Mouse (Mus musculus) inflammation-experienced regulatory T-cells, adult 6 months (primary cell): ENCODE results near the gene Pik3r2. TPM values are rescaled to one million over a fixed set of nuclear protein-coding genes. Genes with fewer than 3 reads are reported as not detected.
"Not testable (repeated sequence)": the region's sequence is repeated elsewhere in the genome, so short reads cannot be mapped to it uniquely, and the experiment has no call there.

ENCODE experiments used
- ATAC-seq: one replicate; pipeline ENCODE4 v1.8.0; 2017
- polyA plus RNA-seq, 3 experiments: library from polyadenylated mRNA; unstranded; fragments of 100-300 nt; shearing (Covaris generic); gene quantifications; one replicate each; pipeline ENCODE4 v1.2.1; 2017

Gene Pik3r2
- polyA plus RNA-seq: 1 to 10 TPM; 2.6 to 5.4 (median 5.4) TPM

- ATAC-seq: peak; percentile 85
Observed at GRCm38 (mm10) chr8:70776496-70777444, at the start of gene Pik3r2. Gene Pik3r2 (minus strand): TSS chr8:70776713.

GRCm38 (mm10) chr8:70825816-70826215, 49.3 kb upstream of the Pik3r2 start:
- ATAC-seq: no peak

GRCm38 (mm10) chr8:70823802-70824201, 47.3 kb upstream of the Pik3r2 start:
- ATAC-seq: no peak

DNA sequence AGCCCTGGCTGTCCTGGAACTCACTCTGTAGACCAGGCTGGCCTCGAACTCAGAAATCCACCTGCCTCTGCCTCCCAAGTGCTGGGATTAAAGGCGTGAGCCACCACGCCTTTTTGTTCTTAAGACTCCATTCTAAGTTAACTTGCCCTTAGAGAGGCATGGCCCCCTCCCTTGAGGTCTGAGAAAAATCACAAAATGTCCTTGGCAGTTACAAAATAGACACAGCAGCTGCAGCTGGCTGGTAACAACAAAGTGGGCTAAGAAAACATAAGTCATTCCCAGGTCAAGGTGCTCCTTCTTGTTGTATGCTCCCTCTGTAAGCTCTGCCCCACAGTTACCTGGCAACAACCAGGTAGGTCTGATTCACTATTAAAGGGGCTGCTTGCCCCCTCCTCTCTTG, 46.1 kb upstream of the Pik3r2 start:
- not testable (repeated sequence) for ATAC-seq

- no peak for ATAC-seq
Observed at GRCm38 (mm10) chr8:70821992-70822391, 45.5 kb upstream of the Pik3r2 start.

GRCm38 (mm10) chr8:70821399-70821962, 45.0 kb upstream of the Pik3r2 start:
- peak; percentile 70 for ATAC-seq

DNA sequence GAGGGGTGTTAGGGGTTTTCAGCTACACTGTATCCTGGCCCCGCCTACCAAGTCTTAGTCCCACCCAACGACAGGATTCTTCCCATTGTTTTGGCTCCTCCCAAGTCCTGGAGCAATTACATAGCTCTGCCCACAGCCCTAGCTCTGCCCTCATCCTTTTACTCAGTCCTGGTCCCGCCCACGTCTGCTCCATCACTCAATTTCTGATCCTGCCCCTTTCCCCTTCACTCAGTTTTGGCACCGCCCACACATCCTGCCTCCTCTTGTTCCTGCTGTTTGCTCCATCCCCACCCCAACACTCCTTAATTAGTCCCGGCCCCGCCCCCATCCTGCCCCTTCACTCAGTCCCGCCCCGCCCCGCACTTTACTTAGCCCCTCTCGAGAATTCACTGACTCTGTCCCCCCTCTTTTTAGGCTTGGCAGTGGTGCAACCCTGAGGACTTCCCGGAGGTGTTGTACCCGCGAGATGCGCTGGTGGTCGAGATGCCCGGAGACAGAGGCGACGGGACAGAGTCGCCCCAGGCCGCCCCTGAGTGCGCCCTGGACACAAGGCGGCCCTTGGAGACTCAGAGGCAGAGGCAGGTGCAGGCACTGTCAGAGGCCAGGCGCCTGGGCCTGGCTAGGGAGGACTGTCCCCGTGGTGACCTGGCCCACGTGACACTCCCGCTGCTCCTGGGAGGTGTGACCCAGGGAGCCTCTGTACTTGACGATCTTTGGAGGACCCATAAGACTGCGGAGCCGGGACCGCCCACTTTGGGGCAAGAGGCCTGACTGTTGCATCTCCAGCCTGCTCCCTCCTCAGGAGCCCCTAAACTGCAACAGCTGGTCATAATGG, 43.8 kb upstream of the Pik3r2 start:
- ATAC-seq: no peak

DNA sequence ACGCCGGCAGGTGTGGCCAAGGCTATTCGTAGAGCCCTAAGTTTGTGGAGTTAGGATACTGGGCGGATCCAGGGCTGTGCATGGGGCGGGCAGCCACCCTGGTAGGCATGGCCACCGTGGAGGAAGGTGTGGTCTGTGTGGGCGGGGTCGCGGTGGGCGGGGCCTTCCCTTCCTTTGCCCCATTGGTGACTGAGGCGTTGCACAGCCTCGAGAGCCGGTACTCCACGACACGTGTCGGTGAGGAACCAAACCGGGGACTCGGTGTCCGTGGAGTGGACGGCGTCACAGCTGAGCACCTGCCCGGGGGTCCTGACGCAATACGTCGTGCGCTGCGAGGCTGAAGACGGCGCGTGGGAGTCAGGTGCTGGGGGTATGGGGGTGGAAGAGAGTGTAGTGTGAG, 40.2 kb upstream of the Pik3r2 start:
- no peak for ATAC-seq

GRCm38 (mm10) chr8:70812885-70813284, 36.4 kb upstream of the Pik3r2 start:
- no peak for ATAC-seq

DNA sequence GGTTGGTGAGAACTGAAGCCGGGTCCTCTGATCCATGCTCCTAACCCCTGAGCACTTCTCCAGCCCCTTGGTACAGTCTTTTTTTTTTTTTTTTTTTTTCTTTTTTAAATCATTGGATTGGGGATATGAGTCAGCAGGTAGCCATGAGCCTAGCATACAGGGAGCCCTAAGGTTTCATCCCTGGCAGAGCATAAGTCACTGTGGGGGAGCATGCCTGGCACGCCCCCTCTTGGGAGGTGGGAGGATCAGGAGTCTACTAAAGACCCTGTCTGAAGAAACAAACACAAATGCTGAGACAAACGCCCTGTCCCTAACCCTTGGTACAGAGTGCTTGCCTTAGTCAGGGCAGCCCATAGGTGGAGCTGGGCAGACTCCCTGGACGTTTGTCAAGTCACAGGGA, 35.5 kb upstream of the Pik3r2 start:
- no peak for ATAC-seq

- ATAC-seq: peak; percentile 18
Observed at GRCm38 (mm10) chr8:70810962-70811680, 34.6 kb upstream of the Pik3r2 start.

DNA sequence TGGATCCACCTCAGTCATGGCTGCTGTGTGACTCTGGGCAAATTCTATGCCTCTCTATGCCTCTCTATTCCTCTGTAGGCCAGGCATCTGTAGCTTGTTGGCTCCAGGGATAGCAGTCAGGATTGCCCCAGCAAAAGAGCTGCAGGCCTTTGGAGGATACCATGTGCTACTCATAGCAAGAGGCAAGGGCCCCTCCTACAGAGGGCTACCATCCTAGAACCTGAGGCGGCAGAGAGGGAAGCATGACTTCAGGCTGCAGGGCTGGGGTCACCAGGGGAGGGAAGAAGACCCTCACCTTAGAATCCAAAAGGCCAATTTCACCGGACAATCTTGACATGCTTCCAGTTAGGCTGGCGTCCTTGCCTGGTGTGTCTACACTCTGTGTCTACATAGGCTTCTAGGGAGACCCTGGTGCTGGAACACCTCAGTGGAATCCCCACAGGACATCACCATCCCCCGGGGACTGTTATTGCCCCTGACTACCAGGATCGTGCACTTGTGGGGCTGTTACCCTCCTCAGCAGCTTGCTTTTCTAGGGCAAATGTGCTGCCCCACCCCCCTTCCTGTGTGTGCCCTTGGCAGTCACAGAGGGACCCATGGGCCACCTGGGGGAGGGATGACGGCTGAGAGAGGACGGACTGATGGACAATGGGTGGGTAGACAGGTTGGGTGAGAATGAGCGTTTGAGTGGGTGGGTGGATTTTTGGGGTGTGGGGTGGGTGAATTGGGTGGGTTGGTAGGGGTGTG, 32.6 kb upstream of the Pik3r2 start:
- no peak for ATAC-seq

DNA sequence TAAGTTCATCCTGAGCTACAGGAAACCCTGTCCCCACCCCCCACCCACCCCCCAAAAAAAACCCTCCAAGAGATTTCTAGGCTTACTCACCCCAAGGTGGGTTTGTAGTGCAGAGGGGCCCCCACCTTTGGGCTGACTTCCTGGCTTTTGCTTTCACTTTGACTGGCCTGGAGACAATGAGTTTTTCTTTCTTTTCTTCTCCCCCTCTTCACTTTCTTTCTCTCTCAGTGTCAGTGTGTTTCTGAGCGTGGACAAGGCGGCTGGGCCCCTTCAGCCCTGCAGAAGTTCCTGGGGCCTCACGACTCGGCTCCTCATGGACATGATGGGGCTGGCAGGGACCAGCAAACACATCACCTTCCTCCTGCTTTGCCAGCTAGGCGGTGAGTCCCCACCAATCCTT, 31.7 kb upstream of the Pik3r2 start, which contains the start of gene Il12rb1:
Gene Il12rb1 (plus strand): TSS at position 211 of the 400 bp plus-strand sequence.
- ATAC-seq: peak; percentile 65

DNA sequence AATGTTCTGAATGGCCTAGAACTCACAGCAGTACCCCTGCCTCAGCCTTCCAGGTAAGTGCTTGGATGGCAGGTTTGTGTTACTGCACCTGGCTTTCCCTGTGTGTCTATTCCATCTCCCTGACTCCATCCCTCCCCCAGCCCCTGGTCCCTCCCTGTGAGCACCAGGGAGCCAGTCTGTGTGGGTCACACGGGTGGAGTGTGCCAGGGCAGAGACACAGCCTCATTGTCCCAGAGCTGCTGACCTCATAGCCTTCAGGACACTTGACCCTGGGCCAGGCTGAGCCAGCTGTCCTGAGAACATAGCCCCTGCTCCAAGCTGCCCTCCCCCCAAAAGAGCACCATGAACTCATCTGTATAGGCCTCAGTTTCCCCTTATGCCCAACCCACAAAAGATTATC, 30.8 kb upstream of the Pik3r2 start:
- no peak for ATAC-seq

GRCm38 (mm10) chr8:70806541-70806940, 30.0 kb upstream of the Pik3r2 start:
- peak; percentile 67 for ATAC-seq

DNA sequence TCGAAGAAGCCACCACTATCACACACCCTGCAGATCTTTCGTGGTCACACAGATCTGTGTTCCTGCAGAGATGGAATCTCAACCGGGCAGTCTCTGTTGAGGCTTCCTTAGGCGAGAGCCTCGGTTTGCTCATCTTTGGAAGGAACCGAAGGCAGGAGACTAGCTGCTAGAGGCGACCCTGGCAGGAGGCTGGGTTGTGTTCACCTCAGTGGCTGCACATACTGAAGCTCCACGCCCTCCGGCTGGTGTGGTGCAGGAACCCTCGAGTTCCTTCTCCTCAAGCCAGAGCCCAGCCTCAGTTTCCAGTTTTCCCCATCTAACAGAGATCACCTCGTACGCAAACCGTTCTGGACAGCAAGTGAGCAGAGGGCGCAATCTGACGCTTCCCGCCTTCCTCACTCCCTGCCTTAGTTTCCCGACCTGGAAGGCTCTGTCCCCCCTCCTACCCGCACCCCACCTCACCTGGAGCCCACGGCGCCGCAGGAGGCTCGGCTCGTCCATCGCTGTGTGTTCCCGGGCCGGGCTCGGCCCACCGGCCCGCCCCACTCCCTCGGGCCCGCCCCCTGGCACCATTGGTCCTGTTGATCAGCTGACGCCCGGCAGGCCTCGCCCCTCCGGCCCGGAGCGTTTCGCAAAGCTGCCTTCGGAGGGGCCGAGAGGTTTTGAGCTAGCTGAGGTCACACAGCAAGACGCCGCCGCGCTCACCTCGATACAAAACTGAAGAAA, 28.1 kb upstream of the Pik3r2 start, which contains the start of gene Mast3:
Gene Mast3 (minus strand): TSS at position 574 of the 726 bp plus-strand sequence.
- peak; percentile 44 for ATAC-seq

GRCm38 (mm10) chr8:70803761-70804480, 27.4 kb upstream of the Pik3r2 start:
- ATAC-seq: no peak

DNA sequence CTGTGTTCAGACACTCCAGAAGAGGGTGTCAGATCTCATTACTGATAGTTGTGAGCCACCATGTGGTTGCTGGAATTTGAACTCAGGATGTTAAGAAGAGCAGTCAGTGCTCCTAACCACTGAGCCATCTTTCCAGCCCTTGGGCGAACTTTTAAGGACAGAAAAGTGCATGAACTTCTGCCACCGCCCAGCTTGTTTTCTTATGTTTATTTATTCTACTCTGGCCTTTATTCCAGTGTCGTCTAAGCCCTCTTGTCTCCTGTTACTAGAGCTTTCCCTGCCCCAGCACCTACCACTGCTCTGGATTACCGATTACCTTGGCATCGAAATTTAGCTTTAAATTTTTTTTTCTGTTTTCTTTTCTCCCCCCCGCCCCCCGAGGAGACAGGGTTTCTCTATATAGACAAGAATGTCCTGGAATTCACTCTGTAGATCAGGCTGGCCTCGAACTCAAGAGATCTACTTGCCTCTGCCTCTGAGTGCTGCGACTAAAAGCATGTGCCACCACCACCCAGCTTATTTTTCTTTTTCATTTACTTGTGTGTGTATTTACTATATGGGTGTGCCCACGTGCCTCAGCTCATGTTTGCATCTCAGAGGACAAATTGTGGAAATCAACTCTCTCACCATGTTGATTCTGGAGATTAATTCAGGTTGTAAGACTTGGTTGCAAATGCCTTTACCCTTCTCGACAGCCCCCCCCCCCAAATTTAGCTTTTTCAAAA, 26.4 kb upstream of the Pik3r2 start:
- ATAC-seq: no peak

- no peak for ATAC-seq
Observed at GRCm38 (mm10) chr8:70801830-70802229, 25.3 kb upstream of the Pik3r2 start.
